Mouse (Mus musculus): ENCODE results near the gene Rrp9.

The Rrp9 gene

DNA sequence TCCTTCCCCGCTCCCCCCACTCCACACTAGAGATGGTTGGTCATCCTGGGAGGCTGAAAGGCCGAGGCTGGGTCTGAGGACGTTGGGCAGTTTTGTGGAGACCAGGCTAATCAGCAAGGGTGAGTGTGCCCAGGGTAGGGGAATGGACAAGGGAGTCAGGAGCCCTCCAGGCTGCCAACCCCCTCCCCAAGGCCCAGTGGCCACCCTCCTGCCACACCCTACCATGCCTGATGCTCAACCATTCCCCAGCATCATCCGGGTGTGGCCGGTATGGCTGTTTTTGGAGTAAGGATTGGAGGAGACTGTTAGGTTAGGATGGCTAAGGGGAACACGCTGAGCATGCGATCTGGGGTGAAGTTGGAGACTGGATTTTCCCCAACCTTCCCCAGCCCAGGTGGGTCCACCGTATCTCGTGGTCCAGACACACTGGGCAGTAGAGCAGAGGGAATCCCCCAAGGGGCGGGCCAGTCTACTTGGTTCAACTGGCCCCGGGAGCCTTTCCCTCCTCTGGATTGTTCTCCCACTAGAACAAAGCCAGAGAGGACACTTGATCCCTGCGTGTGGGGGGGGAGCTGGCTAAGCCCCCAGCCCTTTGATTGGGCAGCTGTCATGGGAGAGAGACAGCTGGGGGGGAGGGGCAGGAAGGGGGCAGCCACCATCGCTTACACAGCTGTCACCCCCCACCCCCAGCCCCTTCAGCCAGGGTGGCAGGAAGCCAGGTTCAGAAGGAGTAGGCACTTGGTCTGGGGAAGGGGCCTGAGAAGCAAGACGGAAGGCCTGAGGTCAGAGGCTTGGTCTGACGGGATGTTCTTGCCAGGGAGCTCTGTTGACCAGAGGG is 19.2 kb upstream of the Rrp9 start:
- no peak for DNase-seq (ENCODE audit: low read depth)

DNA sequence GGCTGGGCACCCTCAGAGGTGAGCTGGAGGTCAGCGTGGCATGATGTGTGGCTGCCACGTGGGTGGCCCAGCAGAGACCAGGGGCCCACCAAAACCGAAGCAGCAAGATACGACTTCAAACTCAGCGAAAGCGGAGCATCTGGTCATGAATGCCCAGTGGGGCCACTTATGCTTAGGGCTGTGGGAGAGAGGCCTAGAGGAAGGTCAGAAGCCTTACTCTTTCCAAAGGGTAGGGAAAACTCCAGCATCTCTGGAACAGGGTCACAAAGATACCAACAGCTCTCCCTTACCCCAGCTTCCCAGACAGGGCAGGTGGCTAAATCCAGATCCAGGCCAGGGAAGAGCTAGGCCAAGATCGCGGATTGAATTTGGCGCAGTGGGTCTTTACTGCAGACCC is 18.6 kb upstream of the Rrp9 start:
- no peak for DNase-seq (ENCODE audit: low read depth)

DNA sequence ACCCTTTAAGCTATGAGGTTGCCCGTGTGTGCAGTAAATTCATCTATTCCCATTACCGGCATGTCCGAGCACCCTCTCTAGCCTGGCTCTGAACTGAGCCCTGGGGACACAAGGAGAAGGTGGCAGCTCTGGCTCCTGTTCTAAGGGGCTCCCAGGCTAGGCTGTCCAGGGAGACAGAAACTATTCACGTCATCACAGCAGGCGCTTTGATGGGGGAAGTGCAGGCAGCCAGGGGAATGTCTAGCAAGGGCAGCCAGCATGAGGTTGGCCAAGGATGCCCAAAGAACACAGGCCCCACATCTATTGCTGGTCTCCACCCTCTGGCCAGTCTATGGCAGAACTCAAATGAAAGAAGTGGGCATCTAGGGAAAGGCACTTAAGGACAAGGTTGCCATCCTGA is 17.8 kb upstream of the Rrp9 start:
- DNase-seq (ENCODE audit: low read depth) = no peak

DNA sequence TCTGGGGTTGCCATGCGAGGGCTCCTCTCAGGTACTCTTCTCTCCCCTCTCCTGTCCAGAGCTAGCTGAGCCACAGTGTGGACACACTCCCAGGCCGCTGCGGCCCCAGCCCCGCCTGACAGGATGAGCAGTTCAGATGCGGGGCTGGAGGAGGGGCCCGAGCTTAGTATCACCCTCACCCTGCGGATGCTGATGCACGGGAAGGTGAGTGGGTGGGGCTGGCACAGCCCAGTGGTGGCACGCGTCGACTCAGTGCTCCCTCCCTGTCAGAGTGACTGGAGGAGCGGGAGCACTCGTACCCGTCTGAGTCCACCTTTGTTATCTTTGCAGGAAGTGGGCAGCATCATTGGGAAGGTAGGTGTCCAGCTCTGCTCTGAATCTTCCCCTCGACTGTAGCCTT is 15.8 kb upstream of the Rrp9 start:
- DNase-seq (ENCODE audit: low read depth) = no peak

DNA sequence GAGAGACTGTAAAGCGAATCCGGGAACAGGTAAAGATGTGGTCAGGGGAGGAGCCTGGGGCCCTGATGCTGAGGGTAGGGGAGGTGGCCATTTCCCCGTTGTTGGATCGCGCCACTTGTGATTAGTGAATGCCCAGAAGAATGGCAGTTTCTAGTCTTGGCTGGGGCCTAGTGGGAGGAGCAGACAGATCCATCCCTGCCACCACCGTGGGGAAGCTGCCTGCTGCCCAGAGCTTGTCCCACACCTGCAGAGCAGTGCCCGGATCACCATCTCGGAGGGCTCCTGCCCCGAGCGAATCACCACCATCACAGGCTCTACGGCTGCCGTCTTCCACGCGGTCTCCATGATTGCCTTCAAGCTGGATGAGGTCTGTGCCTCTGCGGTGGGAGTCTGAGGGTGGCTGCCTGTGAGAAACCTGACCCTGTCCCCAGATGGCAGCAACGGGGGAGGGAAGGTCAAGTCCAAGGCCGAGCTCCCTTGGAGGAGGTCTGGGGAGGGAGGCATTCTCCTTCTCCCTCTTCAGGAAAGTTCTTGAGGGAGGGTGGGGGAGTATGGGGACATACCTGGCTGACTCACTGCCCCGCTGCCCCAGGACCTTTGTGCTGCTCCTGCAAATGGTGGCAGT is 15.2 kb upstream of the Rrp9 start:
- no peak for DNase-seq (ENCODE audit: low read depth)

DNA sequence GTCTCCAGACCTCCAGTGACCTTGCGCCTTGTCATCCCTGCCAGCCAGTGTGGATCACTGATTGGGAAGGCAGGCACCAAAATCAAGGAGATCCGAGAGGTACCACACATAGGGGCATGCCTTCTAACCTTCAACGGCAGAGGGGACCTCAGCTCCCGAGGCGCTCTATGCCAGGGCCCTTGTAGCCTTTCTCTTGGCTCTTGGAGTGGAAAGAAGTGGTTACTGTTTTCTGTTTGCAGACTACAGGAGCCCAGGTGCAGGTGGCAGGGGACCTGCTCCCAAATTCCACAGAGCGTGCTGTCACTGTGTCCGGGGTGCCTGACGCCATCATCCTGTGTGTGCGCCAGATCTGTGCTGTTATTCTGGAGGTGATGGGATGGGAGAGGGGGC is 14.7 kb upstream of the Rrp9 start:
- no peak for DNase-seq (ENCODE audit: low read depth)

DNA sequence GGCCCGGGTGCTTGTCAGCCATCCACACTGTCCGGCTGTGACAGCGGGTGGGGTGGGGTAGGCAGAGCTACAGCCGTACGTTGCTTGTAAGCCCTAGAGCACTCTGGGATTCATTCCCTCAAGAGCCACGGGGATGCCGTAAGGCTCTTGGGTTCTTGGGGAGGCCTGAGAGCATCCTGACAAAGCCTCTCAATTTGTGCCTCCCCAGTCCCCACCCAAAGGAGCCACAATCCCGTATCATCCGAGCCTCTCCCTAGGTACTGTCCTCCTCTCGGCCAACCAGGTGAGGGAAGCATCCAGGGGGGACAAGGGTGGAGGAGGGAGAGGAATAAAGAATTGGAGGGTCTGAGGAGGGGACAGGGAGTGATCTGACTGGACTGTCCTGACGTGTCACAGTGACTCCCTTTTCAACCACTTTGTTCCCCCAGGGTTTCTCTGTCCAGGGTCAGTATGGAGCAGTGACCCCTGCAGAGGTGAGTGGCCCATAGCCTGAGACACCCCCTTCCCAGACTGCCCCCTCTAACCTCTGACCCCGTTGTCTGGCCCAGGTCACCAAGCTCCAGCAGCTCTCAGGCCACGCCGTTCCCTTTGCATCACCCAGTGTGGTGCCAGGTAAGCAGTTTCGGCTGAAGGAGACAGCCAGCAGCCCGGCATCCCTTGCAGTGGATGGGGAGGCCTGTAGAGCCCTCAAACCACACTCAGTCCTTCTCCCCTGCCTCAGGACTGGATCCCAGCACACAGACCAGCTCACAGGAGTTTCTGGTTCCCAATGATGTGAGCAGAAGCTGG is 13.9 kb upstream of the Rrp9 start:
- no peak for DNase-seq (ENCODE audit: low read depth)

DNA sequence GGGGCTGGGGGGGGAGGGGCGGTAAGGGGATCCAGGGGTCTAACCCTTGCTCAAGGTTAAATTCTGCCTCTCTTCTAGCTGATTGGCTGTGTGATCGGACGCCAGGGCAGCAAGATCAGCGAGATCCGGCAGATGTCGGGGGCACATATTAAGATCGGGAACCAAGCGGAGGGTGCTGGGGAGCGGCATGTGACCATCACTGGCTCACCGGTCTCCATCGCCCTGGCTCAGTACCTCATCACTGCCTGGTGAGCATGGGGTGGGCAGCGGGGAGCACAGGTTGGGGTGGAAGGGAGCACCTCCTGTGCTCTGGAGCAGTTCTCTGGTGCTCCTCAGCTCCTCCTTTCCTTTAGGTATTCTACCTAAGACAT is 13.3 kb upstream of the Rrp9 start:
- no peak for DNase-seq (ENCODE audit: low read depth)

DNA sequence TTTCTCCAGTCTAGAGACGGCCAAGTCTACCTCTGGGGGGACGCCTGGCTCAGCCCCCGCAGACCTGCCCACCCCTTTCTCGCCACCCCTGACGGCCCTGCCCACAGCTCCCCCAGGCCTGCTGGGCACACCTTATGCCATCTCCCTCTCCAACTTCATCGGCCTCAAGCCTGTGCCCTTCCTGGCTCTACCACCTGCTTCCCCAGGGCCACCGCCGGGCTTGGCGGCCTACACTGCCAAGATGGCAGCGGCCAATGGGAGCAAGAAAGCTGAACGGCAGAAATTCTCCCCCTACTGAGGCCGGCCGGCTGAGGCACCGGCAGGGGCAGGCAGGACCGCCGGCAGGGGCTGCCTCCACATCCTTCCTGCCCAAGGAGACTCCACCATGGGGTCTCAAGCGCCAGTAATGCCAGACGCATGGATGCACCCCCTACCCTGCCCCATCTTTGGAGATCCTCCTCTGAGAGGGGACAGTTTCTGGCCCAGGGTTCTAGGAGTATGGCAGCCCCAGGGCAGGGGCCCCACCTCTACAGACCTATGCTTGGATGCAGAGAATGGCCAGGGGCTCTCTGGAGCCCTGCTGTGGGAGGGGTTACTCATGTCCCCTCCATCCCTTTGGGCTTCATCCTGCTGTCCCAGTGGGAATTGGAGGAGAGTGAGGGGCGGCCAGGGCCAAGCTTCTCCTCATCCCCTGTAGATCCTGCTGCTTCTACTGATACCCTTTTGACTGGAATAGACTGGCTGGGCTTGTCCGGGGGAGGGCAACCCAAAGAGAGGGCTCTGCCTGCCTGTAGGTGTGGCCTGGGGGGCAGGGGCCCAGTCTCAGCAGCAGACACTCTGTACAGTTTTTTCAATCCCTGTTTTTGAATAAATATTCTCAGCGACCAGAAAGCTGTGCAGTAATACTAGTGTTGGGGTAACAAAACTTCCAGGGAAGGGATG is 12.4 kb upstream of the Rrp9 start:
- DNase-seq (ENCODE audit: low read depth) = no peak

DNA sequence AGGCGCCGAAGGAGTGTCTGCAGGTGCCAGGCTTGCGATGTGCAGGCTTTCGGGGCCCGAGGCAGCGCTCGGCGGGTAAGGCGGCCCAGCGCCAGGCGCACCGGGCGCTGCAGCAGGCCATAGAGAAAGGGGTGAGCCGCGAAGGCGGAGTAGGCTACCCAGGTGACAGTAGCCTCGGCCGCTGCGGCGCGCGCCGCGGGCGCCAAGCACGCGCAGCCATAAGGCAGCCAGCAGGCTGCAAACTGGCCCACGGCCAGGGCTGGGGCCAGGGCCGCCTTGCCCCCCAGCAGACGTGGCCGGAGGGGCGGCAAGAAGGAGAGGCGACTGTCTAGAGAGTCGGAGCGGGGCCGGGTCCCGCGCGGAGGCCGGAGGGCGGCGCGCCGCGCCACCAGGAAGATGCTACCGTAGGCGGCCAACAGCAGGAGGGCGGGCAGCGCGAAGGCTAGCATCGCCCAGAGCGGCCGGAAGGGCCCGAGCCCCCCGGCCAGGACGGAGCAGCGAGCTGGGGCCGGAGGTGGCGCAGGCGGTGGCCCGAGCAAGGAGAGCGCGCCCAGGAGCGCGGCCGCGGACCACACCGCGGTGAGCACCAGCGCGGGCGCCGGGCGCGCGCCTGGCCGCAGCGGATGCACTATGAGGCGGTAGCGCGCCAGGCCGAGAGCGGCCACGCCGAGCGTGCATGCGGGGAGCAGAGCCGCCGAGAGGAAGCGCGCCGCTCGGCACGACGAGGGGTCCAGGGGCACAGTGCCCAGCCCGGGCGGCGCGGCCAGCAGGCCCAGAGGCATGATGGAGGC is 10.8 kb upstream of the Rrp9 start:
- no peak for DNase-seq (ENCODE audit: low read depth)

DNA sequence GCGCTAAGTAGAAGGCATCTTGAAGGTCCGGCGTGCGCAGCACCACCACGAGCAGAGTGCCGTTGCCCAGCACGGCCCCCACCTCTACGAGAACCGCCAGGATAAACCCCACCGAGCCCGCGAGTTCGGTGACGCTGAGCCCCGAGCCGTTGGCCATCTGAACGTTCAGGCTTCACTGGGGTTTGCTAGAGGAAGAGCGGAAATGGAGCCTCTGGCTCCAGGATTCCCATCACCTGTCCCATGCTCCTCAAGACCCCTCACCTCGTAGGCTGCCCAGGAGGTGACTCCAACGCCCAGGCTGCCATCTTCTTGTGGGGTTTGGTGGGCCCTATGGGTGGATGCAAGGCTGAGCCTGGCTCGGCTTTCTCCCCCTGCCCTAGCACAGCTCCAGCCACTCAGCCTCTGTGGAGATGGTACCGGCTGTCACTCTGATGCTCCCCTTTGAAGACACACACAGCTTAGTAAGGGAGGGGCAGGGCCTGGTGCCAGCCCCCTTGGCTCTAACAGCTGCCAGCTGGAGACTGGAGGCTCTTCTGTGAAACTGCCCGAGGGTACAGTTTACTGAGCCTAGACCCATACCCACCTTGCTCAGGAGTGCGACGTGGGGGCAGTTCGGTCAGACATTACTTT is 10.1 kb upstream of the Rrp9 start, which contains the start of gene Gpr62:
TSS of gene Gpr62 (minus strand) at position 368 of the 630 bp plus-strand sequence.
- no peak for DNase-seq (ENCODE audit: low read depth)

DNA sequence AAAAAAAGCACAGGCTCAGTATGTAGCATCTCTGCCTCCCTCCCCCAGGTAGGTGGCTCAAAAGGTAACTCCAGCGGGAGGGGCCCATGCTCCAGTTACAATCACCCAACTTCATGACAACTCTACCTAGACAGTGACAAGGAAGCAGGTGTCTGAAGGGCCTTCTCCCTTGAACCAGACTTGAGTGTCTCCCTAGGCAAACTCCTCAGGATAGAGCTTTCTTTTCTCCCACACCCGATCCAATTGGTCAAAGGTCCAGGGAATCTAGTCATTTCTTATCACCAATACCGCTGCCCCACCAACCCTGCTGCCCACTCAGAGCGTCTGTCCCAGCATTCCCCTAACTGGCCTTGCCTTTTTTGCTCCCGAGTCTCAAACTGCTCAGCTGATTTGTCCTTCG is 9.0 kb upstream of the Rrp9 start:
- DNase-seq (ENCODE audit: low read depth) = no peak

DNA sequence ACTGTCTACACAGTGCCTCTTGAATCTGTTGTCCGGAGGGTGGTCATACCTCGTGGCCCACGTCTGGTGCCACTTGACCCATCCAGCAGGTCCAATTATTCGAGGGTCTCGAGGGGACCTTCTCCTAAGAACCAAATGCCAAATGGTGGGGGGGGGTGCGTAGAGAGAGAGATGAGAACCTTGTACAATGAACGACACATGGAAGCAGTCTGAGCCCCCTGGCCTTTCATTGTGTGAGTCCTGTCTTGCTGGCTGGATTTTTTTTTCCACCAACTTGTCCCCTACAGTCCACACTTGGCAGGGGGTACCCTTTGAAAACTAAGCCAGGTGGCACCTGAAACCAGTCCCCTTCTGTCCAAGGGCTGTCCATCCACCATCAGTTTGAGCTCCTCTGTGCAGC is 8.0 kb upstream of the Rrp9 start:
- no peak for DNase-seq (ENCODE audit: low read depth)

DNA sequence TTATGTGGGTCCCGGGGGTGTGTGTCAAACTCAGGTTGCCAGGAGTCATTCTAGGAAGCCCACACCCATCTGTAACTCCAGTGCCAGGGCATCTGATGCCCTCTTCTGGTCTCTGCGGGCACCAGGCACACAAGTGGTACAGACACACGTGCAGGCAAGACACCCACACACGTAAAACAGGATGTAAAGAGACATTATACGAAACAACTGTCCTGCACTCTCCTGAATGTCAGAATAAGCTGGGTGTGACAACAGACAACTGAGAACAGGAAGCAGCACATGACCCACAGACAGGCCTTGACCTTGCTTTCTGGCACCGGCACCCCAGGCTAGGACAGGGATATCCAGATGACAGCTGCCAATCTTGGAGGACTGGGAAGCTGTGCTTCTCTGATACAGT is 6.4 kb upstream of the Rrp9 start:
- DNase-seq (ENCODE audit: low read depth) = no peak

DNA sequence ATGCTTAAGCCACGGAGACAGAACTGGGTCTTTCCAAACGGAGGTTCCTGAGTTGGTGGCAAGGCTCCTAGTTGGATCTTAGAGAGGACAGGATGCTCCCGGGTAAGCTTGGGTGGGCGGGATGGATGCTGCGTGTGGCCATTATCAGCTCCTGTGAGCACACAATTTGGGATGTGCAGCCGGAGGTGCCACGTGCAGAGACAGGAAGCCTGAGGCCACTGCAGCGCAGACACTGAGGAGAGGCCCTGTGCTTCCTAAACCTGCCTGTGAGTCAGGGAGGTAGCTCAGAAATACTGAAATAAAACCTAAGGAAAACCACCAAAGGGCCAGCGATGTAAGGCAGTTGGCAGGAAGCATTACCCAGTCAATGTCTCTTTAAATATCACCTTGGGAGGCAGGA is 6.0 kb upstream of the Rrp9 start:
- no peak for DNase-seq (ENCODE audit: low read depth)

DNA sequence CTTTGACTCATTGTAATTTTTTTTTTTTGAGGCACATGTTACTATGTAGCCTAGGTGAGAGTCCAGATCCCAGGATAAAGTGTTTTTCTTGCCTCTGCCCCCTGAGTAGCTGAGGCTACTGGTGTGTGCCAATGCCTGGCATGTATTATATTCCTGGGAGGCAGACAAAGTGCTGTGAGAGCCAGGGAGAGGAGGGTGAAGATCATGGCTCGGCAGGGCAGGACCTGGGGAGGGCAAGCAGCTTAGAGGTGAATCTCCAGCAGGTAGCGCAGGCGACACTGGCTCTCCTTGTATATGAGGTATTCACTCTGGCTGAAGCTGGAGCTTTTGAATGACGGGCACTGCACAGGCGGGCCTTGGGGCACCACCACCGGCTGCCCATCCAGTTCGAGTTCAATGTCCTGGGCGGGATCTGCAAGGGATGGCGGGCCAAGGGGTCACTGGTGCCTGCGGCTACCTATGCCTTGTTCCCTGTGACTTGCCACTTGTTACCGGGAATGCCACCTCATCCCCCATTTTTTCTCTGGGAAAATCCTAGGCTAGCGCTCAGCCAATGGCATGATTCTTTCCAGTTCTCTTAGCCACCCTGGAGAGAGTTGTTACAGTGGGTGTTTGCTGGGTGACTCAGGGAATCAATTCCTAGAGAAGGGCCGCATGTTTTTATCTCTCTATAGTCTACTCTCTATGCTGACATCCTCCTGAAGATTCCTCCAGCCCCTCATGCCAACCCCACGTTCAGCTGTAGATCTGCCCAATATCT is 4.6 kb upstream of the Rrp9 start:
- DNase-seq (ENCODE audit: low read depth) = no peak

DNA sequence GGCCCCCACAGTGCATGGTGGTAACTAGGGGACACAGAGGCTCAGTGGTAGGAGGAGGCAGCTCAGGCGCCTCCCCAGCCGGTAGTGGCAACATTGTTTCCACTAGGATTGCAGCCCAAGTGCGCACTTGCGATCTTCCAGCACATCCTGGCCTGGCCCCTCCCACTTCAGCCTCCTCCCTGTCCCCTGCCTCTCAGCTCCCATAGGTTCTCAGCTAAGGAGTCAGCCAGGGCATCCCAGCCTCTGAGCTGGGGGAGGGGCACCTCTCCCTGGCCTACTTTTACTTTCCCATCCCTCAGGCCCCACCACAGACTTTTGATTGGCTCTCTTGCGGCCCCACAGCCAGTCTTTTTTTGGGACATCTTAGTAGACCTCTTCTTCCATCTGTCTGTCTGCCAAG is 3.9 kb upstream of the Rrp9 start:
- DNase-seq (ENCODE audit: low read depth) = no peak

DNA sequence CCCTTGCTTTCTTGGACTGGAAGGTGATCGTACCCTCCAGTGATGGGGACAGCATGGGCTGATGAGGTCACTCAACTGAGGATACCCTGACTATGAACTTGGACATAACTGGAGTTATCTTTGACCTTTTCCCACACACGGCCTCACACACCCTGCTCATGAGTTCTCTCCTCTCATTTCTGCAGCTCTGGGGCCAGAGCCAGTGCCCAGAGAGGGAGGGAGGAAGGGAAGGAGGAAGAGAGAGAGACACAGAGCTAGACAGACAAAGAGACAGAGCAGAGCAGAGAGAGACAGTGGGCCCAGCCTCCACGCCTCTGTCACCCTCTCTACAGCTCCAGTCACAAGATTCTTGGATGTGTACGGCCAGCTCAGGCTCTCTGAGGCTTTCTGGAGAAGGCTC is 3.4 kb upstream of the Rrp9 start:
- DNase-seq (ENCODE audit: low read depth) = no peak

DNA sequence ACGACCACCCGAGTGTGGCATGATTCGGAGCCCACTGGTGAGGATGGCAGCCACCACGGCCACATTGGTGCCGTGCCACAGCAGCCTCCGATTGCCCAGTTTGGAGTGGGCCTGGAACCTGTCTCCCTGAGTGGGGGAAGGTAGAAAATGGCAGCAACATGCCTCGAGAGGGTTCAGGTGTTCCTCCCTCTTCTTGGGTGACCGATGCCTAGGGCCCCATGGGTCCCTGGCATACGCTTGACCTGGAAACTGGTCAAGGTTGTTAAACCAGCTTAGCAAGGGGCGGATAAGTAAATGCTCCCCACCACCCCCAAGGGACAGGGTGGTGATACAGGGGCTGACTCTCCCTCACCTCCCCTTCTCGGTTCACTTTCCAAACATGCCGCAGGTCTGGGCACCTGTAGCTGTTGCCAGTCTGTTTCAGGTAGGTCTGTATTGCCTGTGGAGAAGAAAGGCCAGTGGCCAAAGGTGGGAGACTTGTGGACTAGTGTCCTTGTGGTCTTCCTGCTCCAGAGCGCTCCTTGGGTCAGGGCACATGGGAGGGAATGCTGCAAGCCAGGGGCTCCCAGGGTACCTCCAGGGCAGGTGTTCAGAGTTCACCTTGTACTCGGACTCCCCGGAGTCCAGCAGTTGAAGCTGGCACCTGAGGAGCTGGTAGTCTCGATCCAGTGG is 2.5 kb upstream of the Rrp9 start:
- no peak for DNase-seq (ENCODE audit: low read depth)

DNA sequence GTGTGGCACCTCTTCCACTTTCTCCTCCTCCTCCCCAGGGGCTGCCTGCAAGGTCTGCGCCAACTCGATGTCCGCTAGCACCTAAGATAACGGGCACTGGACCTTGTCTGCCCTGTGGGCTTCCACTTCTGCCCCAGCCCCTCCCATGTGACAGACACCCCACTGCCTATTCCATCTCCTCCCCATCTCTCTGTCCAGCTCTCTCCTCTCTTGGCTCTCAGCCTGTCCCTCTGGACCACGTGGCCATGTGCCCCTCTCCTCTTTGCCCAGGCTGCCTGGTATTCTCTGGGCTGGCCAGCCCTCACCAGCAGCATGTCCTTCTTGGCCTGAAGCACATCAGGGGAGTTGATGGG is 2.0 kb upstream of the Rrp9 start:
- DNase-seq (ENCODE audit: low read depth) = no peak
